Mouse (Mus musculus) kidney, postnatal 25 days (tissue): Measurements from ENCODE around the gene Hist2h2be.
"Not testable (repeated sequence)": the region's sequence is repeated elsewhere in the genome, so short reads cannot be mapped to it uniquely, and the experiment has no call there.

ENCODE experiments used
- DNase-seq, 2 experiments: peaks; one replicate each; pipeline ENCODE4 v3.0.0; 2021; ENCODE audit warnings: mixed read lengths in 2 of 2

Gene Hist2h2be

GRCm38 (mm10) chr3:96198601-96199251, 22.2 kb upstream of the Hist2h2be start:
- DNase-seq: not testable (repeated sequence)

GRCm38 (mm10) chr3:96199731-96200130, 21.2 kb upstream of the Hist2h2be start:
- no peak for DNase-seq

- DNase-seq: no peak
Observed at GRCm38 (mm10) chr3:96207819-96208218, 13.1 kb upstream of the Hist2h2be start.

GRCm38 (mm10) chr3:96209242-96209641, 11.7 kb upstream of the Hist2h2be start:
- peak in 1 of 2 experiments; percentile 36 for DNase-seq

- peak in 1 of 2 experiments; percentile 21 for DNase-seq
Observed at GRCm38 (mm10) chr3:96219191-96219641, 1.7 kb upstream of the Hist2h2be start.

GRCm38 (mm10) chr3:96219661-96220130, 1.2 kb upstream of the Hist2h2be start, which contains the start of the genes Bola1 and Hist2h2ab:
Gene Bola1, minus strand, starts transcription at chr3:96219709.
Gene Hist2h2ab, plus strand, starts transcription at chr3:96219865.
- peak; percentile 63 to 83 for DNase-seq

GRCm38 (mm10) chr3:96220131-96220764, 671 bp upstream of the Hist2h2be start:
- peak in 1 of 2 experiments; percentile 15 for DNase-seq

- DNase-seq: no peak
Observed at GRCm38 (mm10) chr3:96221640-96222038, 720 bp downstream of the Hist2h2be start.

GRCm38 (mm10) chr3:96222774-96223173, 1.9 kb downstream of the Hist2h2be start:
- DNase-seq: no peak

GRCm38 (mm10) chr3:96225421-96225820, 4.5 kb downstream of the Hist2h2be start:
- no peak for DNase-seq

GRCm38 (mm10) chr3:96226695-96227648, 6.1 kb downstream of the Hist2h2be start:
- DNase-seq: no peak

- no peak for DNase-seq
Observed at GRCm38 (mm10) chr3:96228828-96229227, 7.9 kb downstream of the Hist2h2be start.

- DNase-seq: no peak
Observed at GRCm38 (mm10) chr3:96230404-96230803, 9.5 kb downstream of the Hist2h2be start.

GRCm38 (mm10) chr3:96230910-96231757, 10.2 kb downstream of the Hist2h2be start:
- DNase-seq: no peak

GRCm38 (mm10) chr3:96231758-96232120, 10.8 kb downstream of the Hist2h2be start:
- no peak for DNase-seq

- no peak for DNase-seq
Observed at GRCm38 (mm10) chr3:96234914-96235313, 14.0 kb downstream of the Hist2h2be start.

GRCm38 (mm10) chr3:96235836-96236235, 14.9 kb downstream of the Hist2h2be start:
- DNase-seq: no peak

GRCm38 (mm10) chr3:96236834-96237334, 16.0 kb downstream of the Hist2h2be start:
- no peak for DNase-seq

GRCm38 (mm10) chr3:96237335-96237903, 16.5 kb downstream of the Hist2h2be start:
- DNase-seq: no peak

- no peak for DNase-seq
Observed at GRCm38 (mm10) chr3:96237904-96238511, 17.1 kb downstream of the Hist2h2be start.
